Mouse (Mus musculus): ENCODE results near the gene Arhgef15.

GRCm38 (mm10) chr11:69005193-69005592 lies 47.9 kb upstream of the Arhgef15 start:
- TF ChIP-seq HCFC1 (IDR thresholded peaks at IDR 0.05; ENCODE audit: borderline replicate concordance, insufficient read depth, low read length) = no peak
- TF ChIP-seq CHD2 (IDR thresholded peaks at IDR 0.05; ENCODE audit: low read depth, low read length) = no peak
